Mouse (Mus musculus) cerebellum, adult 11 months (tissue): Measurements from ENCODE around the gene Psmd9.
A peak's percentile ranks its signal among the peaks of the same experiment; 100 is the strongest.

Experiments used
- DNase-seq: peaks from one replicate; pipeline ENCODE4 v3.0.0; 2022

Psmd9 gene

DNA sequence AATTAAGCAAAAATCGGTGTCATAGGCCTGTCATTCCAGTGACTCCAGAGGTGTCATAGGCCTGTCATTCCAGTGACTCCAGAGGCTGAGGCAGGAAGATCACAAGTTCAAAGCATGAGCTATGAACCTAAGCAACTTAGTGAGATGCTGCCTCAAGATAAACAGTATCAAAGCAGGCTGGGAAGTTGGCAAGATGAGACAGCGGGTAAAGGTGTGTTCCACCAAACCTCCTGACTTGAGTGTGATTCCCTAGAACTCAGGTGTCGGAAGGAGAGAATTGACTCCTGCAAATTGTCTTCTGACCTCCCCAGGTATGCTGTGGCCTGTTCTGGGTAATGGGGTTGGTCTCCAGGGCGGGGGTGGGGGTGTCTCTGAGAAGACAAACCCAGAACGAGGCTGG lies at the start of gene Psmd9:
Gene Psmd9 (plus strand): TSS at position 130 of the 400 bp plus-strand sequence.
- DNase-seq: no peak

DNA sequence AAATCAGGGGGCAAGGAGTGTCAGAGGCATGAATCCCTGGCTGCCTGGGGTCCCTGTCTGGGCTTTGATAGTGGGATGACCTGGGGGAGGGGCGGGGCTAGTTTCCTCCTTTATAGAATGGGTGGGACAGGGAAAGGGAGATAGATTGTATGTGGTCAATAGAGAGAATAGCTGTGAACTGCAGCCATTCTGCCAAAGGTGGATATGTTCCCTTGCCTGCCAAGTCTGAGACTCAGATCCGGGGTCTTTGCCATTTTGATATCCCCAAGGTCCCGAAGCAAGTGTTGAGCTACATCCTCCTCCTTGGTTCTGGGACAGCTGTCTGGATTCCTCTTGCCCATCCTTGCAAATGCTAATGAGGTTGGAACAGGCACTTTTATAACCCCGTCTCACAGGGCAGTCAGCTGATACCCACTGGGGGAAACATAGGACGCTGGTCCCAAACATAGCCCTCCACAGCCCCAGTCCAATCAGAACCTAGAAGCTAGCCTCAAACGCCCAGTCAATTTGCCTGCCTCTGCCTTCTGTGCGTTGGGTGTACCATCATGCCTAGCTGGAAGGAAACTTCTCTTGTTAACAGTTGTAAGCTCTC lies 48.5 kb upstream of the Psmd9 start:
- no peak for DNase-seq

DNA sequence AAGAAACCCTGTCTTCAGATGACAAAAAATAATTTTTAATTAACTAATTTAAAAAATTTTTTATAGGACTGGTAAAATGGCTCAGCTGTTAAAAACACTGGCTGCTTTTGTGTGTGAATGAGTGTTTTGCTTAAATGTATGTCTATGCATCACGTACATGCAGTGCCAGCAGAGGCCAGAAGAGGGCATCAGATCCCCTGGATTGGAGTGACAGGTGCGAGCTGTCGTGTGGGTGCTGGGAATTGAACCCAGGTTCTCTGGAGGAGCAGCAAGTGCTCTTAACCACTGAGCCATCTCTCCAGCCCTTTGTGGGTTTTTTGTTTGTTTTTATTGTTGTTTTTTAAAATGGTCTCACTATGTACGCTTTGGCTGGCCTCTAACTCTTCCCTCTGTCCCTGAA lies 47.0 kb upstream of the Psmd9 start:
- no peak for DNase-seq

DNA sequence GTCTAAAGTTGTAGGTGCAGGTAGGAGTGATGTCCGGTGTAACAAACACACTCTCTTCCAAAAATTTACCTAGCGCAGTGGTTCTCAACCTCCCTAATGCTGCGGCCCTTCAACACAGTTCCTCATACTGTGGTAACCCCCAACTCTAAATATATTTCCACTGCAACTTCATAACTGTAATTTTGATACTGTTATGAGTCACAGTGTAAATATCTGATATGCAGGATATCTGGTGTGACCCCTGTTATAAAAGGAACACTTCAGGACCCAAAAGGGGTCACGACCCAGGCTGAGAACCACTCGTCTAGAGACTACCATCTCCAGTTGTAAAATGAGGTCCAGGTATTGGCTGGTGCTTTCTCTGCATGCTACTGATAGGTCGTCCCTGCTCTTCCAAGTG lies 44.1 kb upstream of the Psmd9 start:
- no peak for DNase-seq

DNA sequence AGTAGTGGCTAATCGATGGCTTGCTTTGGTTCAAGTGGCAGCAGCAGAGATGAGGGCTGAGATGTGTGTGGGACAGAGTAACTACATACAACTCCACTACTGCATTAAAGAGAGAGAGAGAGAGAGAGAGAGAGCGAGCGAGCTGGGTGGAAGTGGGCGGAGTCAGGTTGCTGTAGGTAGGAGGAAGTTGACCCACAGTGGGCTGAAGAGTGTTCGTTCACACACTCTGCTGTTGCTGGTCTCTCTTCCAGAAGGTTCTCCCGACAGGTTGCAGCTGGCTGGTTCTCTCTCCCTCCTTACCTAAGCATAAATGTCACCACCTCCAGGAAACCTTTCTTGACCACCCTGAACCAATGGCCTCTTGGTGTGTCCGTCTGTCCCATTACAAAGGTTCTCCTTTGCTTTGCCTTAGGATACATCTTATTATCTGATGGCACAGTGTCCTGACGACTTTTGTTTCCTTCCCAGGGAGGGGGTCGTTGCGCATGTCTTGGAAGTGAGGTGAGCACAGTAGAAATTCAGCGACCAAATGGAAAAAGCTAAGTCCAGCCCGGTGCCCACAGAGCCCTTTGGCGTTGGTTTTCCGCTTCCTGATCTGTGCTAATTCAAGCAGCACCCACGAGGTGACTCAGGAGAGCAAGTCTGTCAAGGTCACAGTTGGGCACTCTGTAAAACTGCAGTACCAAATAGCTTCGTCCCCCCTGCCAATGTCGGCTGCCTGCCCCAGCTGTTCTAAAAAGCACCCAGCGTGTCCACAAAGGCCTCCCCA lies 43.4 kb upstream of the Psmd9 start:
- DNase-seq: no peak

DNA sequence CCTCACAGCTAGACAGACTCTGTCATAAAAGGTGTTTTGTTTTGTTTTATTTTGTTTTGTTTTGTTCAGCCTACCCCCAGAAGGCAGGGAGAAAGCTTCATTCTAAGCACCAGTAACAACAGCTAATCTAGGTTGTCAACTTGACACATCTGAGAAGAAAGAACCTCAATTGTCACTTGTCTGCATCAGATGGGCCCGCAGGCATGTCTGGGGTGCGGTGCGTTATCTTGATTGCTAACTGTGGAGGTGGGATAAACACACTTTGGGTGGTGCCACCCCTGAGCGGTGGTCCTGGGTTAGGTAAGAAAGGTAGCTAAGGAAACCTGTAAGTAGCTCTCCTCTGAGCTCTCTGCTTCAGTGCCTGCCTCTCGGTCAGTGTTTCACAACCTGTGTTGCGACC lies 42.2 kb upstream of the Psmd9 start:
- DNase-seq: no peak

DNA sequence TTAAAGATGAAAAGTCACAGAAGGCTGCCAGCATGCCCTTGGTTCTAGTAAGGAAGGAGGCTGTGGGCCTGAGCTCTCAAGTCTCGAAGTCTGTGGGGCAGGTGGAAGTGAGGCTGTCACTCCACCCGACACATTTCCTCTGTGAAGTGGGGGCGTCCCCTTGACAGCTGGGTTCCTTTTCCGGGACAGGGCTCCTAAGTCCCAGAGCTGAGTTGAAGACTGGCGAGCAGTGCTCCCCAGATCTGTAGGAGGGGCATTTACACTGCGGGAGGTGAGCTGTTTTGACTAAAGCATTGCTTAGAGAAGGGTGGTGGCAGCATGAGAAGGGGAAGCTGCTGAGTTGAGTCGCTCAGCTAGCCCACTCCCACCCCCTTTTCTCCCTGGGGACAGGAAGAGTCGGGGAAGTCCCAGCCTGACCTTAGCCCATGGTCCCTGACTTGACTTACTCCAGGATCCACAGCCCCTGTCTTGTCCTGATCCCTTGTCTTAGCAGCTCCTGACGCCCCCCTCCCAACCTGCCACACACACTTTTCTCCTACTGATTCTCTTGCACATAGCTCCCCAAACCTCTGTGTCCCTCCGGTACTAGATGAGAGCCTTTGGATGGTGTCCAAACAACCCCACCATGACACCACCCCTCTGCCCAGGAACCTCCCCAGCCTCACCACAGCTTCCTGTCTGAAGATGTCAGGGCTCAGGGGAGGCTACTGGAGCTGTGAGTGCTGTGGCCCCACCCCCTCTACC lies 40.6 kb upstream of the Psmd9 start:
- DNase-seq: no peak

DNA sequence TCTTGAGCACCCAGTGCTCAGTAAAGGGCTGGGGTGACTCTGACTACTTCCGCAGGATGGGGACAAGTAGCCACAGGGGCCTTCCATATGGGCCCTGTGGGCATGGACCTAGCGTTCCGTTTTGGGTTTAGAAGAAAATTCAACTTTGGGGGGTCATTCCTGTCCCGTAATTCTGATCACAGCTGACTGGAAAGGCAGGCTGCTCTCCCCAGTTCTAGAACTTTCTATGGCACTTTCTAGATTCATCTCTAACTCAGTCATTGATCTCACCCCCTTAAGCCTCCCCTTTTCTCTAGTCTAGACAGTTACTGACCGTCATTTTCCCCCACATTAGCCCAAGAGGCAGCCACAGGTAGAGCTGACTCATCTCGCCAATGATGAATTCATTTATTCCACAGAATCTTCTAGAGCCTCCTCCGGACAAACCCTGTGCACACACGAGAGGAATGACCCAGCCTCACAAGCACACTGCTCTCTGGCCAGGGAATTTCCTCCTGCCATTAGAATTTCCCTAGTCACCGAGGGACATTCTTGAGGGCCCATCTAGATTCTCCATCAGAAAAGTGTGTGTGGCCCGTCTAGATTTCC lies 39.9 kb upstream of the Psmd9 start:
- DNase-seq: no peak

DNA sequence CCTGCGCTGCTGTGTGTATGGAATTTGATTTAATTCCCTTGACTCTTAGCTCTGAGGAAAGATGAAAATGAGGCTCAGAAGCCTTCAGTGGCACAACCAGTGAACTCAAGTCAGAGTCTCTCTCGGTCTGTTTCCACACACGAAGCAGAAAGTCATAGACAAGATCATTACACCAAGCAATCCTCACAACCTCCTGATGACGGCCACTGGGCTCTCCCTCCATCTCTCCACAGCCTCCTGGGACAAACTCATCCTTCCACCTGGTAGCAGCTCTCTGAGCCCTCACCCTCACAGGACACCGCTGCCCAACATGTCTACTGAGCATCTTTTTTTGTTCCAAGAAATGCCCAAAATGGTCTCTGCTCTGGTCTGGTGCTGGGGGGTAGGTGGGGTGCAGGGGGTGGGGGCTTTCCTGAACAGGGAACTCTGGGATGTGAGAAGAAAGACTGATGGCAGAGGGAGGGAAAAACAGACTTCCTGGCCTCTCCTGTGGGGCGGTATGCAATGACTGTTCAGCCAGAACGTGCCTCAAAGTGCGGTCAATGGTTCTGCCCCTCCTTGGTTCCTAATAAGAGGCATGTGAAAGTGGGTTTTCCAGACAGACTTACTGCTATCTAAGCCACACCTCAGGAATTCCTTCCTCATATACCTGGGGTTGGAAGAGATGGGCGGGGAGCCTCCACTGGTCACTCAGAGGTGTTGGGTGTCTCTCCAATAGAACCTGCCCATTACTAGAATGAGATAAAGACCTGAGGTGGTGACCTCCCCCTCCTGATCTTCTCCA lies 39.0 kb upstream of the Psmd9 start:
- DNase-seq: no peak

DNA sequence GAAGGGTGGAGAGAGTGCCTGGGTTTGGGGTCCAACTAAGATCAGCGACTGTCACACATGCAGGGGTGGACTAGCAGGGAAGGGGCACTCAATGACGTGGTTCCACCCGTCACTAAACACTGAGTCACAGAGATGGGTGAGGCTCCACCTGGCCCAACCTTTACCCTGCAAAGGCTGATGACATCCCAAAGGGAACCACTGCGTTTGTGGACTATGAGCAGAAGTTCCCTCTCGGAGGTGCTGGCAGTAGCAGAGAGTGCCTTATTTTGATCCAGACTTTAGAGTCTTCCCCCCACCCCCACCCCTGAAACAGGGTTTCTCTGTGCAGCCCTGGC lies 38.4 kb upstream of the Psmd9 start:
- DNase-seq: no peak

DNA sequence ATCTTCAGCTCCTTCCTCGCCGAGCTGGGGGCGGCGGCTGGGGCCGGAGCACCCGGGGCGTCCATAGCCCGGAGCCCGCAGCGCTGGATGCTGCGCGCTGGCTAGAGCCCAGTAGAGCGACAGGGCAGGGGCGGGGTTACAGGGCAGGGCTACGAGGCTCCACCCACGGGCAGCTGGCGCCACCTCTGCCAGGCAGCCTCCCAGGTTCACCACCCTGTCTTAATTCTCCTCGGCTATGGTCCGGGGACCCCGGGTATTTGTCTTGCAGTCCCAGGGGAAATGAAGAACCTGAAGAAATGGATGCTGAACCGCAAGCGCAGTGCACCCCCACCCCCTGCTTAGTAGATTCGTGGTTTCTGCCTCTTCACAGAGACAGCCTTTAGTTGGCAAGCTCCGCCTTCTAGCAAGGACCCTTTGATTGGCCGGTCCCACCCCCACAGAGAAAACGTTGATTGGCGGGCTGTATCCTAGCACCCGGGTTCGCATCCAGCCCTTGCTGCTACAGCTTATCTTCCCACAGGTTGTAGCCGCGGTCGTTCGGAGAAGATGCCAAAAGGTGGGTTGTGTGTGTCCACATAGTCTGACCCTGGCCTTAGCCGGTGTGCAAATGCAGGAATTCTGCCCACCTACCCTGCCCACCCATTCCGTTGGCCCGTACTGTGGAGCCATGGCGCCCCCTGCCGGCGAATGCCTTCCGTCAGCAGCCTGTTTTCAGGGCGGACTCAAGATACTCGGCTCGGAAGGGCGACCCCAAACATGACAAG lies 36.7 kb upstream of the Psmd9 start, which contains the start of gene Rhof:
Gene Rhof (minus strand): TSS at position 385 of the 764 bp plus-strand sequence.
- peak; percentile 86 for DNase-seq

DNA sequence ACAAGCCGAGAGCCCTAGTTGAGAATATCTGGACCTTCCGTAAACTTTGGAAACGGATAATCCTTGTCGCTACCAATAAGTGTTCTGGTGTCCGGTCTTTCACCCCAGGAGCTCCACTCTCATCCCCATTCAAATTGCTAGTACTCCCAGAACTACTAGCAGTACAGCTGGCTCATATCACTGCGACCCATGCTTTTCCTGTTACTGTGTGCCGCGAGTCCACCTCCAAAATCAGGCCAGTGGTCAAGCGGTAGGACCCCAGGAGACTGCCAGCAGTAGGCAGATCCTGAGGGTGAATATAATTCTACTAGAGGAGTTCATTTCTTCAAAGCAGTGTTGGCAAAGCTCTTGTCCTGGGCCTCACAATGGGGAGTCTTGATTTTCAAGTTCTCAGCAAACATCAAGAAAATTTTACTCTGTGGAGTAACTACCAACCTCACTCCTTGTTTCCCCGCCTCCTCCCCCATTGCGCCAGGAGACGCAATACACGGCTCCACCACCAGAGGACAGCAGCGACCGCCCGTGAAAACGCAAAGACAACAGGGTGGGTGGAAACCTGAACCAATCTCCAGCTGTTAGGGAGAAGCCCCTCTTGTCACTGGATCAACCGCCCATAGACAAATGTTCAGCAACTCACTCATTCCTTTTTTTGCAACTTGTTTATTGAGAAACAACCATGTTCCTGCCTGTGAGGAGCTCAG lies 36.0 kb upstream of the Psmd9 start:
- DNase-seq: peak; percentile 86

DNA sequence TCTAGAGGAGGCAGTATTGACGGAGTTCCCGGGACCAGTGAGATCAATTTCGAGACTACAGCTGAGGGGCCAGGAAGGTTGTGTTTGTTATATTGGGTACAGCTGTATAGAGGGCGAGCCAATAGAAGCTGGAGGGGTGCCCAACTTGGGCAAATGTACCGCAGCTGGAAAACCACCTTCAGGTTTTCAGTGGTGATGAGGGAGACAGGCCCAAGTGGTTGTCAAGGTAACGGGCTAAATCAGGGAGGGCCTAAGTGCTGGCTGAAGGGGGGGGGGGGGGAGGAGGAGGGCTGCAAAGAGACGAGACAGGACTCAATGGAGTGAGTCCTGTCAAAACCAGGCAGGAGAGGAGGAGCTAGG lies 35.4 kb upstream of the Psmd9 start:
- no peak for DNase-seq

DNA sequence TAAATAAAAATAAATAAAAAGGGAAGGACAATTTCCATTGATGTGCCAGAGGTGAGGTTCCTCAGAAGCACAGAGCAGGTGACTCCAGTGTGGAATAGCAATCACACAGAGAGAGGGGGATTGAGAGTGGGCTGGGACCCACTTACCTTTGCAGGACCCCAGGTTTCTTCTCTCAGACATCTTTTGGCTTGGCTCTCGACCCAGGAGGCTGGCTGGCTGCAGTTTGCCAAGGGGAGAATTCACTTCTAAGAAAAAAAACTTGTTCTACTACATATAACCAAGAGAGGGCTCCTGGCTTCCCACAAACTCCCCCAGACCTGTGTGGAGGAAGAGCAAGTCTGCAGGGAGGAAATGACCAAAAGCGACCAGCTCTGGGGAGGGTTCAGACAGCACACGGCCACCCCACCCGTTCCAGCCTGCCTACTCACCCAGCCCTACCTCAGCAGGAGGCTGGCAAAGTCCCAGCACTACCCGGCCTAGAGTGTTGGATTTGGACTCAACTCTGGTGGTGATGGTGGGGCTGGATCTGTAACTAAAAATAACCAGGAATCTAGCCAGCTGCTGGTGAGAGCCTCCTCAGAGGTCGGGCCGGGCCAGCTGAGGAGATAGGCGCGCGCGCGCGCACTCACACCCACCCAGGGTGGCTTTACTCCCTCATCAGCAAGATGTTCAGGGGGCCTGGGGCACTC lies 34.9 kb upstream of the Psmd9 start:
- DNase-seq: peak; percentile 67

DNA sequence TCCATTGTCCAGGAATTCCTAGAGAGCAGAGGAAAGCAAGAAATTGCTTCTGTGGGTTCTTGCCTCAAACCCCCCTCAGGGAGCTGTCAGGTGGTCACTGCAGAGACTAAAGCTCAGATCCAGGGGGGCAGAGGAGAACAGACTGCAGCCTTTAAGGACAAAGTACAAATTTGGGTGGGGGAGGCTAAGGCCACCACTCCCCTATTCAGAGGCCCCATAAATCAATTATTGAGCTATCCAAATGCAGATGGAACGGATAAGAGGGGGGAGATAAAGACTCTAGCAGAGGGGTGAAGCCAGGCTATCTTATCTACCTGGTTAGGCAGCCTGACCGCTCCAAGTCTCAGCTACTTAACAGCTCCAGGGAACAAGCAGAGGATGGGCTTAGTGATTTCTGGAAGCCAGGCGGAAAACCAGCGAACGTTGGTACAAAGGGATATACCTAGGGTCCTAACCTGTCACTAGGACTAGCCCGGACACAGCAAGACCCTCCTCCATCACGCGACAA lies 34.3 kb upstream of the Psmd9 start:
- DNase-seq: no peak

DNA sequence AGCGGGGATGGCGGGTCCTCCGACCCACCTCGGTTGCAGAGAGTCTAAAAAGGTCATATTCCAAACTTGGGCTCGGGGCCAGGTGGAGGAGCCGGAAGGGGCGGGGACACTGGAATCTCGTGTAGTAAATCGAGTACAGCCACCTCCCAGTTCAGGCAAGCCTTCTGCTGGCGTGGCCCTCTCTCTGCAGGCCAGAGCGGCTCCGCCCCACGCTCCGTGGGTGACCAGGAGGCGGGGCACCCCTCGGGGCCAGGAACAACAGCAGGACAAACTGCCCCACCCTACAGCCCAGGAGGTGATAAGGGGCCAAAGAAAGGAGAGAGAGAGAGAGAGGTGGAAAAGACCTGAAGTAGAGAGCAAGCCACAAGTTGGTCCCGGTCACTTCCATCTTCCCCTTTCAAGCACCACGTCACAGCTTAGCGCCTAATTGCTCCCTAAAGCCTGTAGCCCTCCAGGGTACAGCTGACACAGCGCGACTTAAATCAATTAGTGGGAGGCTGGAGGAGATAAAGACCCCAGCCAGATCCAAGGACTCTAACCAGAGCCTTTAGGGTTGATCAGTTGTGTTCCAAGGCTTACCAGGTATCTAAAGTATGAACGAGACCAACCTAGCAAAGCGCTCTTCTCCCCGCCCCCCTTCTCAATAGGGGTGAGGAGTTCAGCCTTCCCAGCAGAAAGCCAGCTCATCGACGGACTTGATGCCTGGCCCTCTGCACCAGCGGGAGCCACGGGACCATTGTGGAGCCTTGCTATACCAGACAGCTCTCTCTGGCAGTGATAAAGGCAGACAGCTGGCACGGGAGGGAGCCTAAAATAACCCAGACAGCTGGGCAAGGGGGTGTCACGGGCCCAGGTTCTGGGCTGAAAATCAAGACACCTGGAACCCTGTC lies 33.5 kb upstream of the Psmd9 start:
- DNase-seq: peak; percentile 73

DNA sequence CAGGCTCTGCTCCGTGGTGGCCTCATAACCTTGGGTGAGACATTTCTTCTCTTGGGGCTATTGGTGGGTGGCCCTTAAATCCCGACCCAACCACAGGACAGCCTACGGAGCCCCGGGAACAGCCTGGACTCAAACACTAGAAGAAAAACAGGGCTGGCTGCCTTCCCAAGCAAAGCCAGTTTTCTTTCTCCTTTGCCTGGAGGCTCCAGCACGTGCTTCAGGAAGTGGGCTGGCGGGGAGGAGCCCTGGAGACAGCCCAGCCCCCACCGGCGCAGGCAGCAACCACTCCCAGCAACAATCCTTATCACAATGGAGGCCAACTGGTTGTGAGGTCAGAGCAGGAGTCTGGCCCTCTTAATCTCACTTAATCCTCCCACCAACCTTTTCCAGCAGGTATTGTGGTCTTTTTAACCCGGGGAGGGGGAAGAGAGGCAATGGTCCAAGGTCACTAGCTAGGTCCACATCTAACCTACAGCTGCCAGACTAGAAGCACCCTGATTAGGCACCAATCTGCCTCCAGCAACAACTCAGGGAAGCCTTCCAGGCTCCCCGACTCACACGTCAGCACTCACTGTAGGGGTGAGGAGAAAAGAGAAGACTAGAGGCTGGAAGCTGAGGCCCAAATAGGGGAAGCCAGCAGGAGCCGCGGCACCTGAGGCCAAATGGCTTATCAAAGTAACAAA lies 32.7 kb upstream of the Psmd9 start:
- peak; percentile 67 for DNase-seq

DNA sequence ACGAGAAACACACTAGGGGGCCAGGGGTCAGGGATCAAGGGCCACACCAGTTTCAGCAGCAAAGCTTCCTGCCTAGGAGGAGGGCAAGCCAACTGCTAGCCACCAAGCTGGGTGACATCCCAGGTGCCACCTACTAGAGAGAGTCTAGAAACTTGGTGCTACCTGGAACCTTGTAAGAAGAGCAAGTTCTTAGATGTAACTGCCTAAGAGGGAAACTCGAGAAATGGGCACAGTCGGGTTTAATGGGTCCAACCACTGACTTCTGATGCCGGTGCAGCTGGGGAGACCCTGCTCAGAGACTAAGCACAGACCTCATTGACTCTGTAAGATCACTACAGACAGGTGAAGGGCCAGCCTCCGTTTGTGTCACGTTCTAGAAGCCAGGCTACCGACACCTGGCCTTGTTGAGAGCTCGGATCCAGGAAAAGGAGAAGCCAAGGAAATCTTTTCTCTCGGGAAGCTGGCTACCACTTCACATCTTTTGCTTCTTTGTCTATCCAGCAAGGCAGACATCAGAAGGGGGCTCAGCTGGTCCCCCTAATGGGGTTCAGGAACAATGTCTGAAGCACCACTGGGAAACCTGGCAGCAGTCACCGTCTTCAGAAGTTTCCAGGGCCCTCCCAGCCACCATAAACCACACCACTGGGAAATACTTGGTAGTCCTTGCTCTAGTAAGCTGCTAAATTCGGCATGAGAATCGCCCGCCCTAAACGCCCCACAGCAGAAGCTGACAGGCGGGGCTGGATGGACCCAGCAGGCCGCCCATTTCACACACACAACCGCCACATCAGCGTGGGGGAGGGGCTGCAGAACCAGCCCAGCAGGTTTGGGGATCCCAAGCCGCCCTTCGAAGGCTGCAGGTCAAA lies 31.9 kb upstream of the Psmd9 start:
- DNase-seq: peak; percentile 67
